In genomic region chr12:79478816-79479215, GRCm38 (mm10) we compare ENCODE assay signal across 17 mouse cellular contexts.
"Had no signal": no experiment of that assay in that cellular context is flagged by ENCODE, and none has a peak within 500 bp of the region (broad histone marks: within the 10 kb centered on the region; RNA-seq: fewer than 3 reads in every experiment).

No protein-coding gene starts in this region.

- H3K27me3 ChIP-seq: lung, embryonic 15.5 days; megakaryocyte, embryonic 14.5 days; midbrain, embryonic 13.5 days; midbrain, embryonic 15.5 days; neural tube, embryonic 12.5 days; stomach, embryonic 15.5 days had no signal

- ATAC-seq: lung, postnatal 0 days; midbrain, embryonic 13.5 days; midbrain, embryonic 15.5 days had no signal

- DNase-seq: lung, adult 2 months; lung, postnatal 14 days; lung, postnatal 36 days; right cerebral cortex, postnatal 14 days; thymus, adult 2 months; thymus, postnatal 25 days; thymus, postnatal 4 days had no signal

- H3K4me2 ChIP-seq: lung, embryonic 15.5 days; midbrain, embryonic 11.5 days; midbrain, embryonic 13.5 days; midbrain, embryonic 15.5 days; neural tube, embryonic 12.5 days; stomach, embryonic 15.5 days had no signal

- H3K4me3 ChIP-seq: lung, embryonic 15.5 days; megakaryocyte, embryonic 14.5 days; midbrain, embryonic 13.5 days; midbrain, embryonic 15.5 days; neural tube, embryonic 12.5 days; stomach, embryonic 15.5 days had no signal

- H3K9ac ChIP-seq: lung, embryonic 15.5 days; midbrain, embryonic 13.5 days; midbrain, embryonic 15.5 days; neural tube, embryonic 12.5 days; stomach, embryonic 15.5 days had no signal

- H3K36me3 ChIP-seq: lung, embryonic 15.5 days; midbrain, embryonic 13.5 days; midbrain, embryonic 15.5 days; neural tube, embryonic 12.5 days; stomach, embryonic 15.5 days had no signal

- H3K27ac ChIP-seq: lung, embryonic 15.5 days; macrophage; midbrain, embryonic 13.5 days; midbrain, embryonic 15.5 days; neural tube, embryonic 12.5 days; stomach, embryonic 15.5 days; stomach, postnatal 0 days had no signal

- H3K9me3 ChIP-seq: lung, embryonic 15.5 days; midbrain, embryonic 13.5 days; midbrain, embryonic 15.5 days; stomach, embryonic 15.5 days had no signal

- H3K4me1 ChIP-seq: megakaryocyte, embryonic 14.5 days; midbrain, embryonic 15.5 days; neural tube, embryonic 12.5 days had no signal
